Mouse (Mus musculus): ENCODE data around the gene Mrnip.

GRCm38 (mm10) chr11:50219833-50220232 lies 45.6 kb downstream of the Mrnip start:
- TF ChIP-seq HCFC1 (IDR thresholded peaks at IDR 0.05; ENCODE audit: borderline replicate concordance, insufficient read depth, low read length) (no peak), ZNF384 (IDR thresholded peaks at IDR 0.05; ENCODE audit: low read depth, low read length) (no peak), CHD2 (IDR thresholded peaks at IDR 0.05; ENCODE audit: low read depth, low read length) (no peak)
